Mouse (Mus musculus): Measurements from ENCODE around the gene Ereg. TPM values are rescaled to one million over a fixed set of nuclear protein-coding genes. Genes with fewer than 3 reads are reported as not detected.

Gene Ereg
- total and polyA plus RNA-seq, 2 experiments from 2014 or later, result not detected

DNA sequence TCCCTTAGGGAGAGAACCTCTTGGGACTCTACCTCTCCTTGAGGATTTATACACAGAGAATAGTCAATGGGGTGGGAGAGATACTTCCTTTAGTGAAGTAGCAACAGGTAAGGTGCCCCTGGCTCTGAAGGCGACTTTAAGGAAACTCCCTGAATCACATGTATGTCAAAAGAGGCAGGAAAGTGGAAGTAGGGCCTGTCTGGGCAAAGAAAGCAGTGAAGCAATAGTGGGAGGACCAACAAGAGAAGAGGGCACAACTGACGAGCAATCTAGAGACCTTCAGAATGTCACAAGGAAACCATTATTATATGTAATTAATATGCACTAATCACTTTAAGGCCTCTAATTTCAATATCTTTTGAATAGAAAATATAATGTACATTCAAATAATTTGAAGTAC lies 39.5 kb downstream of the Ereg start:
- no peak overlapping the region for H3K4me2 ChIP-seq (ENCODE audit: low read depth, low read length, poor library complexity, severe bottlenecking)
- no peaks in the 10 kb centered on the region for H3K36me3 ChIP-seq (ENCODE audit: insufficient read depth, low read length)
- H3K27ac ChIP-seq (ENCODE audit: low read depth, low read length), result no peak overlapping the region
- WGBS, result 86% methylated on average over 2 of the region's 2 CpGs
- DNase-seq (ENCODE audit: low spot score) (no peak), ATAC-seq (ENCODE audit: low FRiP score) (no peak)
- no peaks in the 10 kb centered on the region for H3K4me1 ChIP-seq (ENCODE audit: insufficient read depth, low read length)
- no peak overlapping the region for H3K4me3 ChIP-seq (ENCODE audit: low read depth, low read length)
- H3K9me3 ChIP-seq (ENCODE audit: low read length), result no peaks in the 10 kb centered on the region
- H3K9ac ChIP-seq (replicated peaks; ENCODE audit: low read length, poor library complexity, severe bottlenecking), result no peak overlapping the region
- no peaks in the 10 kb centered on the region for H3K27me3 ChIP-seq (ENCODE audit: insufficient read depth, low read length)
- no peak for TF ChIP-seq CTCF (IDR thresholded peaks at IDR 0.05)

GRCm38 (mm10) chr5:91114574-91114973 lies 40.2 kb downstream of the Ereg start:
- H3K27me3 ChIP-seq (ENCODE audit: insufficient read depth, low read length), result no peaks in the 10 kb centered on the region
- ATAC-seq (ENCODE audit: low FRiP score) (no peak), DNase-seq (ENCODE audit: low spot score) (no peak)
- H3K4me2 ChIP-seq (ENCODE audit: low read depth, low read length, poor library complexity, severe bottlenecking), result no peak overlapping the region
- H3K36me3 ChIP-seq (ENCODE audit: insufficient read depth, low read length), result no peaks in the 10 kb centered on the region
- no peaks in the 10 kb centered on the region for H3K4me1 ChIP-seq (ENCODE audit: insufficient read depth, low read length)
- no peak overlapping the region for H3K27ac ChIP-seq (ENCODE audit: low read depth, low read length)
- H3K4me3 ChIP-seq (ENCODE audit: low read depth, low read length), result no peak overlapping the region
- no peak overlapping the region for H3K9ac ChIP-seq (replicated peaks; ENCODE audit: low read length, poor library complexity, severe bottlenecking)
- WGBS, result 82% methylated on average over 1 of the region's 1 CpGs
- no peak for TF ChIP-seq CTCF (IDR thresholded peaks at IDR 0.05)
- no peaks in the 10 kb centered on the region for H3K9me3 ChIP-seq (ENCODE audit: low read length)

GRCm38 (mm10) chr5:91118618-91119017 lies 44.2 kb downstream of the Ereg start:
- H3K4me3 ChIP-seq (ENCODE audit: low read depth, low read length), result no peak overlapping the region
- no peaks in the 10 kb centered on the region for H3K9me3 ChIP-seq (ENCODE audit: low read length)
- no peak overlapping the region for H3K27ac ChIP-seq (ENCODE audit: low read depth, low read length)
- H3K4me2 ChIP-seq (ENCODE audit: low read depth, low read length, poor library complexity, severe bottlenecking), result no peak overlapping the region
- H3K9ac ChIP-seq (replicated peaks; ENCODE audit: low read length, poor library complexity, severe bottlenecking), result no peak overlapping the region
- no peaks in the 10 kb centered on the region for H3K36me3 ChIP-seq (ENCODE audit: insufficient read depth, low read length)
- DNase-seq (ENCODE audit: low spot score) (no peak), ATAC-seq (ENCODE audit: low FRiP score) (no peak)
- no peak for TF ChIP-seq CTCF (IDR thresholded peaks at IDR 0.05)
- H3K27me3 ChIP-seq (ENCODE audit: insufficient read depth, low read length), result no peaks in the 10 kb centered on the region
- H3K4me1 ChIP-seq (ENCODE audit: insufficient read depth, low read length), result no peaks in the 10 kb centered on the region

- ATAC-seq (ENCODE audit: low FRiP score) (no peak), DNase-seq (ENCODE audit: low spot score) (no peak)
- Histone ChIP-seq H3K4me1 (ENCODE audit: insufficient read depth, low read length) (no peaks in the 10 kb centered on the region), H3K4me3 (ENCODE audit: low read depth, low read length) (no peak overlapping the region), H3K4me2 (ENCODE audit: low read depth, low read length, poor library complexity, severe bottlenecking) (no peak overlapping the region), H3K27me3 (ENCODE audit: insufficient read depth, low read length) (no peaks in the 10 kb centered on the region), H3K9me3 (ENCODE audit: low read length) (no peaks in the 10 kb centered on the region), H3K9ac (replicated peaks; ENCODE audit: low read length, poor library complexity, severe bottlenecking) (no peak overlapping the region), H3K27ac (ENCODE audit: low read depth, low read length) (no peak overlapping the region), H3K36me3 (ENCODE audit: insufficient read depth, low read length) (no peaks in the 10 kb centered on the region)
- TF ChIP-seq CTCF (IDR thresholded peaks at IDR 0.05), result no peak
- WGBS, result 83% methylated on average over 4 of the region's 4 CpGs
Observed at GRCm38 (mm10) chr5:91123404-91123803, 49.0 kb downstream of the Ereg start.

- H3K4me2 ChIP-seq (ENCODE audit: low read depth, low read length, poor library complexity, severe bottlenecking), result no peak overlapping the region
- no peaks in the 10 kb centered on the region for H3K36me3 ChIP-seq (ENCODE audit: insufficient read depth, low read length)
- TF ChIP-seq CTCF (IDR thresholded peaks at IDR 0.05), result no peak
- no peak overlapping the region for H3K4me3 ChIP-seq (ENCODE audit: low read depth, low read length)
- H3K27me3 ChIP-seq (ENCODE audit: insufficient read depth, low read length), result no peaks in the 10 kb centered on the region
- no peaks in the 10 kb centered on the region for H3K4me1 ChIP-seq (ENCODE audit: insufficient read depth, low read length)
- DNase-seq (ENCODE audit: low spot score) (no peak), ATAC-seq (ENCODE audit: low FRiP score) (no peak)
- no peaks in the 10 kb centered on the region for H3K9me3 ChIP-seq (ENCODE audit: low read length)
- no peak overlapping the region for H3K9ac ChIP-seq (replicated peaks; ENCODE audit: low read length, poor library complexity, severe bottlenecking)
- WGBS, result 87% methylated on average over 2 of the region's 2 CpGs
- no peak overlapping the region for H3K27ac ChIP-seq (ENCODE audit: low read depth, low read length)
Observed at GRCm38 (mm10) chr5:91124140-91124539, 49.7 kb downstream of the Ereg start.

DNA sequence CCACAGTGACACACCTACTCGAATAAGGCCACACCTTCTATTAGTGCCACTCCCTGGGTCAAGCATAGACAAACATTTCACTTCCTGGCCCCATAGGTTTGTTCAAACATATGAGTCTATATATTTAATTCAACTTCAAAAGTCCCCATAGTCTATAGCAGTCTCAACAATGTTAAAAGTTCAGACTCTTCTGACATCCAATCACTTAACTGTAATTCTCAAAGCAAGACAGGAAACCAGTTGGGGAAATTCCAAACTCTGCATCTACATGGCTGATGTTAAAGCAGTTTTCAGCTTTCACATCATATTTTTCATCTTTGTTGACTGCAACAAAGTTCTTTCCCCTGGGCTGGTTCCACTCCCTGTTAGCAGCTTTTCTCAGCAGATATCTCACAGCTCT lies 52.2 kb downstream of the Ereg start:
- 97% methylated on average over 1 of the region's 1 CpGs for WGBS
- ATAC-seq (ENCODE audit: low FRiP score) (no peak), DNase-seq (ENCODE audit: low spot score) (no peak)
- Histone ChIP-seq H3K9me3 (ENCODE audit: low read length) (no peaks in the 10 kb centered on the region), H3K27me3 (ENCODE audit: insufficient read depth, low read length) (no peaks in the 10 kb centered on the region), H3K36me3 (ENCODE audit: insufficient read depth, low read length) (no peaks in the 10 kb centered on the region), H3K4me2 (ENCODE audit: low read depth, low read length, poor library complexity, severe bottlenecking) (no peak overlapping the region), H3K4me1 (ENCODE audit: insufficient read depth, low read length) (no peaks in the 10 kb centered on the region), H3K4me3 (ENCODE audit: low read depth, low read length) (no peak overlapping the region), H3K27ac (ENCODE audit: low read depth, low read length) (no peak overlapping the region), H3K9ac (replicated peaks; ENCODE audit: low read length, poor library complexity, severe bottlenecking) (no peak overlapping the region)
- no peak for TF ChIP-seq CTCF (IDR thresholded peaks at IDR 0.05)
